Mouse (Mus musculus) CH12.LX (cell line): Measurements from ENCODE around the gene Pgc.

Experiments used
- CHD1 ChIP-seq: IDR thresholded peaks from 2 replicates; pipeline ENCODE4 v1.6.1; 2012; ENCODE audit warnings: low read depth, low read length, improper control_type of control experiment, inconsistent platforms
- E2F4 ChIP-seq: IDR thresholded peaks from 2 replicates; pipeline ENCODE4 v1.6.1; 2011; ENCODE audit warnings: low read depth, low read length, improper control_type of control experiment; ENCODE audit not compliant: insufficient replicate concordance
- NRF1 ChIP-seq: IDR thresholded peaks from 2 replicates; pipeline ENCODE4 v1.6.1; 2014; ENCODE audit warnings: low read depth, mild to moderate bottlenecking, inconsistent platforms, low read length, improper control_type of control experiment, moderate library complexity

- TF ChIP-seq E2F4, result no peak
- no peak for TF ChIP-seq CHD1
- TF ChIP-seq NRF1, result no peak
Measured at GRCm38 (mm10) chr17:47767081-47767455, 40.4 kb downstream of the Pgc start.
